Mouse (Mus musculus): ENCODE results near the gene 5530401A14Rik. TPM values are rescaled to one million over a fixed set of nuclear protein-coding genes. Genes with fewer than 3 reads are reported as not detected.

5530401A14Rik gene
- polyA plus RNA-seq, 1 experiment from 2014 or later, result 1.2 TPM

DNA sequence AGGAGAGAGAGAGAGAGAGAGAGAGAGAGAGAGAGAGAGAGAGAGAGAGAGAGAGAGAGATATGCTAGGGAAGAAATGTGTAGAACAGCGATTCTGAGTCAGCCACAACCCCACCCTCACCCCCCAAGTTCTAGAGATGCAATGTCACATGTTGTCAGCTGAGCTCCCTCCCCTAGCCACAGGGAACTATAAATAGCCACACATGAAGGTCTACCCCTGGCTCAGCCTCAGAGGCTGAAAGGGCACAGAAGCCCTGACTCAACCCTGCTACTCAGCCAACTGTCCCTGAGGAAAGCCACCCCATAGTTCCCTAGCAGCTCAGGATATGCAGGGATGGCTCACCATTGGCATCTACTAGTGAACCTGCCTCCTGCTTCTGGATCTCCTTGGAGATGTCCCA, 81.7 kb downstream of the 5530401A14Rik start:
- WGBS, result 69% methylated on average over 1 of the region's 1 CpGs
- H3K4me1 ChIP-seq, result no peaks in the 10 kb centered on the region
- no peak overlapping the region for H3K4me3 ChIP-seq (replicated peaks)
- no peak overlapping the region for H3K4me2 ChIP-seq
- no peaks in the 10 kb centered on the region for H3K9me3 ChIP-seq (replicated peaks)
- ATAC-seq (ENCODE audit: low FRiP score), result no peak
- no peak overlapping the region for H3K27ac ChIP-seq (replicated peaks)
- H3K27me3 ChIP-seq (replicated peaks), result no peaks in the 10 kb centered on the region
- H3K9ac ChIP-seq (replicated peaks), result no peak overlapping the region
- H3K36me3 ChIP-seq, result no peaks in the 10 kb centered on the region

Other genes with a start within 250 kb of the 5530401A14Rik start
- gene Asic2, start 107.8 kb downstream of the 5530401A14Rik start, polyA plus RNA-seq (2015; fragmentation: Nextera tagmentation; extraction: Ambion mirVana), result 19.2 and 21.3 TPM in 2 replicates
- gene Ccl2, start 174.9 kb downstream of the 5530401A14Rik start, polyA plus RNA-seq (2015; fragmentation: Nextera tagmentation; extraction: Ambion mirVana), result 1.6 and 2.5 TPM in 2 replicates
- gene Gm17268, start 177.9 kb downstream of the 5530401A14Rik start, polyA plus RNA-seq (2015; fragmentation: Nextera tagmentation; extraction: Ambion mirVana), result not detected in 2 replicates
- 1.3 and 2.5 TPM in 2 replicates for gene Ccl7, start 185.0 kb downstream of the 5530401A14Rik start, polyA plus RNA-seq (2015; fragmentation: Nextera tagmentation; extraction: Ambion mirVana)
- 0.47 and 3.9 TPM in 2 replicates for gene Ccl11, start 197.2 kb downstream of the 5530401A14Rik start, polyA plus RNA-seq (2015; fragmentation: Nextera tagmentation; extraction: Ambion mirVana)
- gene Ccl12, start 241.2 kb downstream of the 5530401A14Rik start, polyA plus RNA-seq (2015; fragmentation: Nextera tagmentation; extraction: Ambion mirVana), result 3.3 and 5.3 TPM in 2 replicates